Mouse (Mus musculus): ENCODE data around the gene Dnaaf3. TPM values are rescaled to one million over a fixed set of nuclear protein-coding genes. Genes with fewer than 3 reads are reported as not detected.

Gene Dnaaf3
- total and polyA plus RNA-seq, 2 experiments from 2014 or later = 1.7 to 2.4 TPM

- Histone ChIP-seq H3K36me3 (ENCODE audit: insufficient read depth, low read length) (no peaks in the 10 kb centered on the region), H3K4me3 (ENCODE audit: low read depth, low read length) (no peak overlapping the region), H3K4me2 (ENCODE audit: low read depth, low read length, poor library complexity, severe bottlenecking) (no peak overlapping the region), H3K9me3 (ENCODE audit: low read length) (no peaks in the 10 kb centered on the region), H3K4me1 (ENCODE audit: insufficient read depth, low read length) (no peaks in the 10 kb centered on the region), H3K27ac (ENCODE audit: low read depth, low read length) (no peak overlapping the region), H3K9ac (replicated peaks; ENCODE audit: low read length, poor library complexity, severe bottlenecking) (no peak overlapping the region), H3K27me3 (ENCODE audit: insufficient read depth, low read length) (no peaks in the 10 kb centered on the region)
- TF ChIP-seq CTCF (IDR thresholded peaks at IDR 0.05) = peak; percentile 76
- WGBS = 28% methylated on average over 13 of the region's 13 CpGs
- peak; percentile 27 for DNase-seq (ENCODE audit: low spot score)
- ATAC-seq (ENCODE audit: low FRiP score) = no peak
Observed at GRCm38 (mm10) chr7:4513236-4513635, 19.0 kb downstream of the Dnaaf3 start.

DNA sequence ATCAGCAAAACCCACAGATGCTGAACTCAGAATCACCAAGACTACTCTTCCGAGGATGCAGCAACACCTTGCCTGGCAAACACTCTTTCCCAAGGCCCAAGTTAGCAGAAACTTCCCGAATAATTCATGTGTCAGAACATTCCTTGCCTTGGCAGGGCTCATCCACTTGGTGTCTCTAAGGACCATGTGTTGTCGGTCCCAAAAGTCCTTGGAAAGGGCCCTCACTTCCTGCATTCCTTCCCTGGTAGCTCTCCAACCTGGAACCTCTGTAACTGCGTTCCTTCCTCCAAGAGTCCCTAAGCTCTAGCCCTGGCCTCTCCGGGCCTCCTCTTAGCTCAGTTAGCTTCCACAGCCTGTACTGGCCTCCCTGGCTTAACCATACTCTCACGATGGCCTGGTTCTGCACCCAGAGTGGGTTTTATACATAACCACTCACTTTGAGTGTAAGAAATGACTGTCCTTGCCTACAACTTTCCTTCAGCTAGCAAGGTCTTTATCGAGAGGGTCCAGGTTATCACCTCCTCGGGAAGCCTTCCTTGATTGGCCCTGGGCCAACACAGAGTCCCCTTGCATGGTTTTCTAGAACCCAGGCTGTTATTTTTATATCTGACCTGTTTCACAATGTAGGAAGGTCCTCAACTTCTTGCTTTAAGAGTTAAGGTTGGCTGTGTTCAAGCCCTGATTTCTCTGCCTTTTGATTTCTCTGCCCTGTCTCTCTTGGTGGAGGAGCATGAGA, 20.6 kb downstream of the Dnaaf3 start:
- no peaks in the 10 kb centered on the region for H3K36me3 ChIP-seq (ENCODE audit: insufficient read depth, low read length)
- no peak overlapping the region for H3K4me2 ChIP-seq (ENCODE audit: low read depth, low read length, poor library complexity, severe bottlenecking)
- ATAC-seq (ENCODE audit: low FRiP score) = no peak
- no peaks in the 10 kb centered on the region for H3K27me3 ChIP-seq (ENCODE audit: insufficient read depth, low read length)
- WGBS = 84% methylated on average over 8 of the region's 8 CpGs
- TF ChIP-seq CTCF (IDR thresholded peaks at IDR 0.05) = no peak
- H3K27ac ChIP-seq (ENCODE audit: low read depth, low read length) = no peak overlapping the region
- H3K4me1 ChIP-seq (ENCODE audit: insufficient read depth, low read length) = no peaks in the 10 kb centered on the region
- DNase-seq (ENCODE audit: low spot score) = no peak
- no peaks in the 10 kb centered on the region for H3K9me3 ChIP-seq (ENCODE audit: low read length)
- H3K9ac ChIP-seq (replicated peaks; ENCODE audit: low read length, poor library complexity, severe bottlenecking) = no peak overlapping the region
- no peak overlapping the region for H3K4me3 ChIP-seq (ENCODE audit: low read depth, low read length)

GRCm38 (mm10) chr7:4509863-4510608, 22.2 kb downstream of the Dnaaf3 start:
- H3K36me3 ChIP-seq (ENCODE audit: insufficient read depth, low read length) = no peaks in the 10 kb centered on the region
- H3K9ac ChIP-seq (replicated peaks; ENCODE audit: low read length, poor library complexity, severe bottlenecking) = no peak overlapping the region
- DNase-seq (ENCODE audit: low spot score) (peak; percentile 81), ATAC-seq (ENCODE audit: low FRiP score) (peak; percentile 83)
- H3K27ac ChIP-seq (ENCODE audit: low read depth, low read length) = no peak overlapping the region
- peak; percentile 81 for TF ChIP-seq CTCF (IDR thresholded peaks at IDR 0.05)
- no peak overlapping the region for H3K4me2 ChIP-seq (ENCODE audit: low read depth, low read length, poor library complexity, severe bottlenecking)
- no peaks in the 10 kb centered on the region for H3K4me1 ChIP-seq (ENCODE audit: insufficient read depth, low read length)
- no peak overlapping the region for H3K4me3 ChIP-seq (ENCODE audit: low read depth, low read length)
- H3K9me3 ChIP-seq (ENCODE audit: low read length) = no peaks in the 10 kb centered on the region
- WGBS = 13% methylated on average over 24 of the region's 24 CpGs
- H3K27me3 ChIP-seq (ENCODE audit: insufficient read depth, low read length) = no peaks in the 10 kb centered on the region

- Histone ChIP-seq H3K4me3 (ENCODE audit: low read depth, low read length) (no peak overlapping the region), H3K36me3 (ENCODE audit: insufficient read depth, low read length) (no peaks in the 10 kb centered on the region), H3K4me2 (ENCODE audit: low read depth, low read length, poor library complexity, severe bottlenecking) (no peak overlapping the region), H3K27me3 (ENCODE audit: insufficient read depth, low read length) (no peaks in the 10 kb centered on the region), H3K9ac (replicated peaks; ENCODE audit: low read length, poor library complexity, severe bottlenecking) (no peak overlapping the region), H3K27ac (ENCODE audit: low read depth, low read length) (no peak overlapping the region), H3K9me3 (ENCODE audit: low read length) (no peaks in the 10 kb centered on the region), H3K4me1 (ENCODE audit: insufficient read depth, low read length) (no peaks in the 10 kb centered on the region)
- no peak for TF ChIP-seq CTCF (IDR thresholded peaks at IDR 0.05)
- WGBS = 96% methylated on average over 8 of the region's 8 CpGs
- DNase-seq (ENCODE audit: low spot score) (no peak), ATAC-seq (ENCODE audit: low FRiP score) (no peak)
Observed at GRCm38 (mm10) chr7:4508739-4509116, 23.5 kb downstream of the Dnaaf3 start.

GRCm38 (mm10) chr7:4508062-4508738, 24.1 kb downstream of the Dnaaf3 start:
- H3K27ac ChIP-seq (ENCODE audit: low read depth, low read length) = no peak overlapping the region
- no peaks in the 10 kb centered on the region for H3K27me3 ChIP-seq (ENCODE audit: insufficient read depth, low read length)
- DNase-seq (ENCODE audit: low spot score) (no peak), ATAC-seq (ENCODE audit: low FRiP score) (no peak)
- H3K9ac ChIP-seq (replicated peaks; ENCODE audit: low read length, poor library complexity, severe bottlenecking) = no peak overlapping the region
- H3K9me3 ChIP-seq (ENCODE audit: low read length) = no peaks in the 10 kb centered on the region
- WGBS = 79% methylated on average over 13 of the region's 32 CpGs
- H3K4me2 ChIP-seq (ENCODE audit: low read depth, low read length, poor library complexity, severe bottlenecking) = no peak overlapping the region
- peak; percentile 48 for TF ChIP-seq CTCF (IDR thresholded peaks at IDR 0.05)
- H3K4me3 ChIP-seq (ENCODE audit: low read depth, low read length) = no peak overlapping the region
- H3K36me3 ChIP-seq (ENCODE audit: insufficient read depth, low read length) = no peaks in the 10 kb centered on the region
- H3K4me1 ChIP-seq (ENCODE audit: insufficient read depth, low read length) = no peaks in the 10 kb centered on the region

- Histone ChIP-seq H3K36me3 (ENCODE audit: insufficient read depth, low read length) (no peaks in the 10 kb centered on the region), H3K9me3 (ENCODE audit: low read length) (no peaks in the 10 kb centered on the region), H3K27me3 (ENCODE audit: insufficient read depth, low read length) (no peaks in the 10 kb centered on the region), H3K9ac (replicated peaks; ENCODE audit: low read length, poor library complexity, severe bottlenecking) (no peak overlapping the region), H3K4me1 (ENCODE audit: insufficient read depth, low read length) (no peaks in the 10 kb centered on the region), H3K27ac (ENCODE audit: low read depth, low read length) (no peak overlapping the region), H3K4me2 (ENCODE audit: low read depth, low read length, poor library complexity, severe bottlenecking) (no peak overlapping the region), H3K4me3 (ENCODE audit: low read depth, low read length) (no peak overlapping the region)
- no peak for TF ChIP-seq CTCF (IDR thresholded peaks at IDR 0.05)
- WGBS = 72% methylated on average over 3 of the region's 4 CpGs
- DNase-seq (ENCODE audit: low spot score) (no peak), ATAC-seq (ENCODE audit: low FRiP score) (no peak)
Observed at GRCm38 (mm10) chr7:4507220-4507619, 25.0 kb downstream of the Dnaaf3 start.

Data from midbrain, postnatal 0 days (tissue).